Mouse (Mus musculus): ENCODE data around the gene Sirpa.

Gene Sirpa

GRCm38 (mm10) chr2:129584905-129585304 is 7.7 kb upstream of the Sirpa start:
- DNase-seq (ENCODE audit: low spot score in 2 of 2), result no peak

GRCm38 (mm10) chr2:129585904-129586514 is 6.6 kb upstream of the Sirpa start:
- peak in 1 of 2 experiments; percentile 59 for DNase-seq (ENCODE audit: low spot score in 2 of 2)

GRCm38 (mm10) chr2:129587241-129587640 is 5.4 kb upstream of the Sirpa start:
- no peak for DNase-seq (ENCODE audit: low spot score in 2 of 2)

GRCm38 (mm10) chr2:129587825-129588251 is 4.8 kb upstream of the Sirpa start:
- DNase-seq (ENCODE audit: low spot score in 2 of 2), result no peak

- DNase-seq (ENCODE audit: low spot score in 2 of 2), result no peak
Measured at GRCm38 (mm10) chr2:129591897-129592296, 738 bp upstream of the Sirpa start.

- DNase-seq (ENCODE audit: low spot score in 2 of 2), result peak; percentile 81 to 89
Measured at GRCm38 (mm10) chr2:129593141-129593875, 673 bp downstream of the Sirpa start.

- no peak for DNase-seq (ENCODE audit: low spot score in 2 of 2)
Measured at GRCm38 (mm10) chr2:129593876-129594421, 1.3 kb downstream of the Sirpa start.

- DNase-seq (ENCODE audit: low spot score in 2 of 2), result no peak
Measured at GRCm38 (mm10) chr2:129594569-129594968, 1.9 kb downstream of the Sirpa start.

GRCm38 (mm10) chr2:129595206-129595605 is 2.6 kb downstream of the Sirpa start:
- DNase-seq (ENCODE audit: low spot score in 2 of 2), result no peak

GRCm38 (mm10) chr2:129595661-129596209 is 3.1 kb downstream of the Sirpa start:
- peak; percentile 50 to 68 for DNase-seq (ENCODE audit: low spot score in 2 of 2)

GRCm38 (mm10) chr2:129596555-129597172 is 4.0 kb downstream of the Sirpa start:
- DNase-seq (ENCODE audit: low spot score in 2 of 2), result no peak

GRCm38 (mm10) chr2:129597581-129597980 is 4.9 kb downstream of the Sirpa start:
- no peak for DNase-seq (ENCODE audit: low spot score in 2 of 2)

- no peak for DNase-seq (ENCODE audit: low spot score in 2 of 2)
Measured at GRCm38 (mm10) chr2:129598094-129598493, 5.5 kb downstream of the Sirpa start.

- DNase-seq (ENCODE audit: low spot score in 2 of 2), result no peak
Measured at GRCm38 (mm10) chr2:129599231-129600084, 6.8 kb downstream of the Sirpa start.

GRCm38 (mm10) chr2:129601059-129601650 is 8.5 kb downstream of the Sirpa start:
- DNase-seq (ENCODE audit: low spot score in 2 of 2), result peak; percentile 66 to 68

- DNase-seq (ENCODE audit: low spot score in 2 of 2), result no peak
Measured at GRCm38 (mm10) chr2:129601894-129602663, 9.4 kb downstream of the Sirpa start.

- DNase-seq (ENCODE audit: low spot score in 2 of 2), result no peak
Measured at GRCm38 (mm10) chr2:129602856-129603255, 10.2 kb downstream of the Sirpa start.

GRCm38 (mm10) chr2:129603536-129603935 is 10.9 kb downstream of the Sirpa start:
- DNase-seq (ENCODE audit: low spot score in 2 of 2), result no peak

- peak; percentile 50 to 63 for DNase-seq (ENCODE audit: low spot score in 2 of 2)
Measured at GRCm38 (mm10) chr2:129604032-129604431, 11.4 kb downstream of the Sirpa start.

- DNase-seq (ENCODE audit: low spot score in 2 of 2), result no peak
Measured at GRCm38 (mm10) chr2:129605816-129606215, 13.2 kb downstream of the Sirpa start.

Measured in heart, adult 9 months (tissue).